Mouse (Mus musculus): Measurements from ENCODE around the gene Gbgt1. TPM values are rescaled to one million over a fixed set of nuclear protein-coding genes. Genes with fewer than 3 reads are reported as not detected.

Gbgt1 gene
- polyA plus RNA-seq, 1 experiment from 2014 or later = 5.8 TPM

- peak overlapping the region; percentile 68 for H3K27ac ChIP-seq
- no peak for ATAC-seq (replicated peaks; ENCODE audit: low FRiP score)
- peak overlapping the region; percentile 74 for H3K4me3 ChIP-seq (replicated peaks)
- no peaks in the 10 kb centered on the region for H3K9me3 ChIP-seq (replicated peaks)
- H3K9ac ChIP-seq = peak overlapping the region; percentile 74
- H3K4me1 ChIP-seq = peaks cover 95% of the 10 kb centered on the region
- H3K27me3 ChIP-seq = no peaks in the 10 kb centered on the region
- WGBS = 63% methylated on average over 7 of the region's 7 CpGs
- no peaks in the 10 kb centered on the region for H3K36me3 ChIP-seq
- peak overlapping the region; percentile 83 for H3K4me2 ChIP-seq
Observed at GRCm38 (mm10) chr2:28533901-28534435, 37.3 kb downstream of the Gbgt1 start.

GRCm38 (mm10) chr2:28534436-28535262, 38.0 kb downstream of the Gbgt1 start:
- WGBS = 41% methylated on average over 11 of the region's 11 CpGs
- H3K4me1 ChIP-seq = peaks cover 99% of the 10 kb centered on the region

GRCm38 (mm10) chr2:28535263-28535540, 38.5 kb downstream of the Gbgt1 start:
- no peaks in the 10 kb centered on the region for H3K9me3 ChIP-seq (replicated peaks)
- H3K4me1 ChIP-seq = peaks cover 99% of the 10 kb centered on the region
- H3K4me3 ChIP-seq (replicated peaks) = no peak overlapping the region

More at GRCm38 (mm10) chr2:28534436-28535262, 38.0 kb downstream of the Gbgt1 start:
- Histone ChIP-seq H3K4me2 (peak overlapping the region; percentile 83), H3K27ac (peak overlapping the region; percentile 68), H3K9ac (0 out of 2 replicates have a peak overlapping the region, but pooled peaks have one; percentile 74), H3K36me3 (no peaks in the 10 kb centered on the region), H3K27me3 (no peaks in the 10 kb centered on the region), H3K4me3 (replicated peaks) (peak overlapping the region; percentile 74), H3K9me3 (replicated peaks) (no peaks in the 10 kb centered on the region)
- ATAC-seq (replicated peaks; ENCODE audit: low FRiP score) = no peak

DNA sequence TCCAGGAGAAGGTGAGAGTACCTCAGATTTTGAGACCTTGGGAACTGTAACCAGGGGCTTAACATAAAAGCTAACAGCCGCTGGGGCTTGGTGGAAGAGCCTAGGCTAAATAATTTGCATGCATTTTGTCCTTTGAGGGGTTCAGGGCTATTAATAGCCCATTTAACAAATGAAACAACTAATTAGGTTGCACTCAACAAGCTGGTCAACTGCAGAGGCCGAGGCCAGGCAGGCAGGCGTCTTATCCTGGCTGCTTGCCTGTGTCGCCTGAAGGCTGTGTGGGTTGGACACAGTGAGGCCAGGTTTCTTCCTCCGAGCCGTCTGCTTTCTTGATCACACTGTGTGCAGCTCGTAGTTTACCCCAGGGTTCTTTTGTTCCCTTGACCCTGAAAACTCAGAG, 39.0 kb downstream of the Gbgt1 start:
- H3K4me2 ChIP-seq = peak overlapping the region; percentile 83; the same call in 1 of the 2 replicates
- ATAC-seq (replicated peaks; ENCODE audit: low FRiP score) = no peak
- no peaks in the 10 kb centered on the region for H3K27me3 ChIP-seq
- H3K9ac ChIP-seq = no peak overlapping the region
- 37% methylated on average over 7 of the region's 7 CpGs for WGBS
- peaks cover 95% of the 10 kb centered on the region for H3K4me1 ChIP-seq
- H3K4me3 ChIP-seq (replicated peaks) = no peak overlapping the region
- H3K36me3 ChIP-seq = 0 out of 2 replicates have a peak, but pooled peaks cover 4% of the 10 kb centered on the region
- peak overlapping the region; percentile 68; the same call in 1 of the 2 replicates for H3K27ac ChIP-seq
- H3K9me3 ChIP-seq (replicated peaks) = no peaks in the 10 kb centered on the region

More at GRCm38 (mm10) chr2:28535263-28535540, 38.5 kb downstream of the Gbgt1 start:
- ATAC-seq (replicated peaks; ENCODE audit: low FRiP score) = no peak
- H3K36me3 ChIP-seq = no peaks in the 10 kb centered on the region
- H3K27ac ChIP-seq = peak overlapping the region; percentile 68; the same call in 1 of the 2 replicates
- H3K9ac ChIP-seq = 0 out of 2 replicates have a peak overlapping the region, but pooled peaks have one; percentile 7
- H3K4me2 ChIP-seq = peak overlapping the region; percentile 83
- no peaks in the 10 kb centered on the region for H3K27me3 ChIP-seq
- WGBS = 26% methylated on average over 4 of the region's 4 CpGs

GRCm38 (mm10) chr2:28536166-28536565, 39.5 kb downstream of the Gbgt1 start:
- 56% methylated on average over 4 of the region's 4 CpGs for WGBS
- Histone ChIP-seq H3K27me3 (no peaks in the 10 kb centered on the region), H3K4me3 (replicated peaks) (no peak overlapping the region), H3K27ac (no peak overlapping the region), H3K4me2 (peak overlapping the region; percentile 83; the same call in 1 of the 2 replicates), H3K9ac (no peak overlapping the region), H3K9me3 (replicated peaks) (no peaks in the 10 kb centered on the region), H3K36me3 (peaks cover 7% of the 10 kb centered on the region; the same call in 1 of the 2 replicates), H3K4me1 (peaks cover 92% of the 10 kb centered on the region)
- ATAC-seq (replicated peaks; ENCODE audit: low FRiP score) = no peak

DNA sequence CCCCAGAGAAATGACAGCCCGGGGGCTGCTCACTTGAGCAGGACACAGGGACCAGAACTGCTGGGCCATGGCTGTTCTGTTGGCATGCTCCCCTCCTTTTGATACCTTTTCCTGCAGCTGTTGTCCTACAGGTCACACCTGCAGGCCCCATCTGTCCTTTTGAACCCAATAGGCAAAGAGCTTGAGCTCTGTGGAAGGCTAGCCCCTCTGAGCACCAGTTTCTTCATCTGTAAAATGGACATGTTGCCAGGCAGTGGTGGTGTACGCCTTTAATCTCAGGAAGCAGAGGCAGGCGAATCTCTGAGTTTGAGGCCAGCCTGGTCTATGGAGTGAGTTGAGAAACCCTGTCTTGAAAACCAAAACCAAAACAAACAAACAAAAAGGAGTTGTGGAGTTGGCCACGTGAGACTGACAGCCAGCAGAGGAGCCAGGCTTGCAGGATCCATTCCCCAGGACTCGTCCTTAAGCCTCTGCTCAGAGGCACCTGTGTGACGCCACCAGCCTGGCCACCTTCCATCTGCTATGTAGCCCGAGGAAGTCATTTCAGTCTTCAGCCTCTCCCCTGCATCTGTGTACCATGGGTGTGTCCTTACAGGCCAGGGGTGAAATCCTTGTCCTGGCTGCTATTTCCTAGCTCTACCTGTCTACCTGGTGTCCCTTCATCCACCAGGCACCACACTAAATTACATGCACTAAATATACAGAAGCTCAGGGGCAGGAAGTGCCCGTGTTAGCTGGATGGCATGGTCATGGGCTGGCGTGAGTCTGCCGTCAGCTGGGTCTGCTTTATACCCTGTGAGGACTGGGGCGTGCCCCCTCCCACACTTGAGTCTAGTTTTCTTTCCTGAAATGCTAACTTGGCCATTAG, 40.3 kb downstream of the Gbgt1 start:
- H3K9ac ChIP-seq = no peak overlapping the region
- peaks cover 13% of the 10 kb centered on the region for H3K36me3 ChIP-seq
- H3K27me3 ChIP-seq = no peaks in the 10 kb centered on the region
- H3K9me3 ChIP-seq (replicated peaks) = no peaks in the 10 kb centered on the region
- no peak overlapping the region for H3K27ac ChIP-seq
- H3K4me3 ChIP-seq (replicated peaks) = no peak overlapping the region
- ATAC-seq (replicated peaks; ENCODE audit: low FRiP score) = no peak
- 78% methylated on average over 11 of the region's 11 CpGs for WGBS
- H3K4me1 ChIP-seq = peaks cover 85% of the 10 kb centered on the region
- no peak overlapping the region for H3K4me2 ChIP-seq

DNA sequence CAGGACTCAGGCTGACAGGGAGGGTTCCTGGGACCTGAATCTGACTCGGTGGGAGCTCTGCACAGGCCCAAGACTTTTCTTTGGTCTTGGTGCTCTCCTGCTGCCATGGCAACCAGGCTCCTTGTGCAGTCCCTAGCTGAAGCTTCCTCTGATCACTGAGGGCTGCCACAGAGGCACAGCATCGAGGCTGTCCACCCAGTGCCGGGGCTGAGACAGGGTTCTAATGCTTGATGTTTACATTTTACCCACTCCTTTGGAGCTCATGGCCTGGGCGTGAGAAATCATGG, 40.9 kb downstream of the Gbgt1 start:
- H3K4me3 ChIP-seq (replicated peaks) = no peak overlapping the region
- no peak overlapping the region for H3K27ac ChIP-seq
- H3K4me1 ChIP-seq = peaks cover 79% of the 10 kb centered on the region
- ATAC-seq (replicated peaks; ENCODE audit: low FRiP score) = no peak
- H3K4me2 ChIP-seq = no peak overlapping the region
- no peaks in the 10 kb centered on the region for H3K9me3 ChIP-seq (replicated peaks)
- WGBS = 65% methylated on average over 4 of the region's 4 CpGs
- H3K27me3 ChIP-seq = no peaks in the 10 kb centered on the region
- peaks cover 19% of the 10 kb centered on the region for H3K36me3 ChIP-seq
- no peak overlapping the region for H3K9ac ChIP-seq

DNA sequence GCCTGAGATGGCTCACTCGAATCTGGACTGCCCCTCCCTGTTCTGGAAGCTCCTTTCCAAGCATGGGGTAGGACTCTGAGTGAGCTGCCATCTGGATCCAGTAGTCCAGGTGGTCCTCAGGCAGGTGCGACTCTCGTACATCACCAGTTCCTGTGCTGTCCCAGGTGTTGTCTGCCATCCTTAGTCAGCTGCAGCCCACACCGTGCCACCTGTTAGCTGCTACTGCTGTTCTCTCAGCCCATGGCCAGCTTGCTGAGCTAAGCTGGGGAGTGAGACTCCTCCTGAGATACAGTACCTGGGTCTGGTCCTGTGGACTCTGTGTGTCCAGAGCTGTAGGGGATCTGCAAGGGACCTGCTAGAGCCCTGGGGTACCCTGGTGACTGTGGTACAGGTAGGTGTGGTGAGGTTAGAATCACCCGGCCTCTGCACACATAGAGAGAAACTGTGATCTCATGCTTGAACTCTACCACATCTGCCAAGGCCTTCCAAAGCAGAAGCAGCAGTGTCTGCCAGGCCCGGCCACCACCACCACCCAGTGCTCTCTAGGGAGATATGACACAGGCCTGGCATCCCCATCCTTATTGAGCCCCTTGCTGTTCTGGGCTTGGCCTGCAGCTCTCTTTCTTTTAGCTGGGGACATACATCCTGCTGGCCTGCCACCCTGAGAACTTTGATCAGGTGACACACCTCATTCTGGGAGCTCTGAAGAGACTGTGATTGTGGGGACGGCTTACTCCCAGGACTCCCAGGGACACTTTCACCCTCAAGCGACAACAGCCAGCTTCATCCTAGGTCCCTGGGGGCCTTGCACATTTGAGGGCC, 41.5 kb downstream of the Gbgt1 start:
- H3K36me3 ChIP-seq = peaks cover 24% of the 10 kb centered on the region
- peak overlapping the region; percentile 32; the same call in 1 of the 2 replicates for H3K27ac ChIP-seq
- no peaks in the 10 kb centered on the region for H3K27me3 ChIP-seq
- no peak for ATAC-seq (replicated peaks; ENCODE audit: low FRiP score)
- no peaks in the 10 kb centered on the region for H3K9me3 ChIP-seq (replicated peaks)
- H3K9ac ChIP-seq = no peak overlapping the region
- H3K4me1 ChIP-seq = peaks cover 73% of the 10 kb centered on the region
- H3K4me2 ChIP-seq = no peak overlapping the region
- 80% methylated on average over 8 of the region's 8 CpGs for WGBS
- no peak overlapping the region for H3K4me3 ChIP-seq (replicated peaks)

GRCm38 (mm10) chr2:28538817-28539128, 42.1 kb downstream of the Gbgt1 start:
- Histone ChIP-seq H3K27ac (peak overlapping the region; percentile 32), H3K4me1 (peaks cover 67% of the 10 kb centered on the region), H3K9ac (no peak overlapping the region), H3K27me3 (no peaks in the 10 kb centered on the region), H3K9me3 (replicated peaks) (no peaks in the 10 kb centered on the region), H3K4me2 (no peak overlapping the region), H3K36me3 (peaks cover 30% of the 10 kb centered on the region), H3K4me3 (replicated peaks) (no peak overlapping the region)
- ATAC-seq (replicated peaks; ENCODE audit: low FRiP score) = no peak
- 50% methylated on average over 1 of the region's 1 CpGs for WGBS

GRCm38 (mm10) chr2:28539206-28539605, 42.5 kb downstream of the Gbgt1 start:
- 37% methylated on average over 7 of the region's 7 CpGs for WGBS
- Histone ChIP-seq H3K27me3 (no peaks in the 10 kb centered on the region), H3K36me3 (peaks cover 34% of the 10 kb centered on the region), H3K4me2 (no peak overlapping the region), H3K9ac (0 out of 2 replicates have a peak overlapping the region, but pooled peaks have one; percentile 17), H3K4me3 (replicated peaks) (no peak overlapping the region), H3K27ac (peak overlapping the region; percentile 32), H3K4me1 (peaks cover 63% of the 10 kb centered on the region), H3K9me3 (replicated peaks) (no peaks in the 10 kb centered on the region)
- peak; percentile 34; the same call in 1 of the 2 replicates for ATAC-seq (replicated peaks; ENCODE audit: low FRiP score)

- WGBS = 79% methylated on average over 2 of the region's 2 CpGs
- no peaks in the 10 kb centered on the region for H3K9me3 ChIP-seq (replicated peaks)
- H3K4me1 ChIP-seq = peaks cover 56% of the 10 kb centered on the region
- no peaks in the 10 kb centered on the region for H3K27me3 ChIP-seq
- H3K4me2 ChIP-seq = no peak overlapping the region
- H3K27ac ChIP-seq = no peak overlapping the region
- no peak overlapping the region for H3K4me3 ChIP-seq (replicated peaks)
- peaks cover 41% of the 10 kb centered on the region for H3K36me3 ChIP-seq
- no peak overlapping the region for H3K9ac ChIP-seq
- ATAC-seq (replicated peaks; ENCODE audit: low FRiP score) = no peak
Observed at GRCm38 (mm10) chr2:28539949-28540348, 43.3 kb downstream of the Gbgt1 start.
